Mouse (Mus musculus) embryonic facial prominence, embryonic 11.5 days (tissue): Measurements from ENCODE around the gene Cdk17. TPM values are rescaled to one million over a fixed set of nuclear protein-coding genes. Genes with fewer than 3 reads are reported as not detected.

Experiments
- ATAC-seq: fragments of 200-750 bp; cut with Nextera tagmentation; replicated peaks from 2 replicates; pipeline ENCODE4 v1.8.0; 2017; ENCODE audit warnings: low read depth; ENCODE audit not compliant: insufficient number of reproducible peaks, low FRiP score, low TSS enrichment
- DNase-seq: peaks from one replicate; pipeline ENCODE4 v3.0.0-alpha.2; 2015; ENCODE audit warnings: low spot score
- H3K27ac ChIP-seq: fragments of 300-500 bp; sonication (generic); replicated peaks from 2 replicates; pipeline ENCODE4 v1.5.1; 2014; ENCODE audit warnings: mild to moderate bottlenecking, low read depth, low read length, control low read depth
- H3K27me3 ChIP-seq: fragments of 300-500 bp; sonication (generic); 2 replicates; pipeline ENCODE4 v1.6.1; 2014; ENCODE audit warnings: mild to moderate bottlenecking, low read length, moderate library complexity, mixed read lengths; ENCODE audit not compliant: control insufficient read depth, insufficient read depth
- H3K36me3 ChIP-seq: fragments of 300-500 bp; sonication (generic); replicated peaks from 2 replicates; pipeline ENCODE4 v1.6.1; 2014; ENCODE audit warnings: low read depth, mild to moderate bottlenecking, low read length, moderate library complexity, mixed read lengths; ENCODE audit not compliant: control insufficient read depth, insufficient read depth
- H3K4me1 ChIP-seq: fragments of 300-500 bp; sonication (generic); 2 replicates; pipeline ENCODE4 v1.6.1; 2014; ENCODE audit warnings: low read length, mixed read lengths; ENCODE audit not compliant: control insufficient read depth, insufficient read depth
- H3K4me2 ChIP-seq: fragments of 300-500 bp; sonication (generic); 2 replicates; pipeline ENCODE4 v1.6.1; 2014; ENCODE audit warnings: low read depth, mild to moderate bottlenecking, control low read depth, low read length, moderate library complexity
- H3K4me3 ChIP-seq: fragments of 300-500 bp; sonication (generic); 2 replicates; pipeline ENCODE4 v1.5.1; 2014; ENCODE audit warnings: low read depth, low read length, control low read depth
- H3K9ac ChIP-seq: fragments of 300-500 bp; sonication (generic); replicated peaks from 2 replicates; pipeline ENCODE4 v1.6.1; 2014; ENCODE audit warnings: mild to moderate bottlenecking, control low read depth, low read length
- H3K9me3 ChIP-seq: fragments of 300-500 bp; sonication (generic); replicated peaks from 2 replicates; pipeline ENCODE4 v1.6.1; 2016; ENCODE audit warnings: mild to moderate bottlenecking, low read length, inconsistent platforms, mixed read lengths; ENCODE audit not compliant: control insufficient read depth
- WGBS: fragments of 180-500 bp; shearing (Covaris S2); extraction: QIAGEN DNeasy Blood & Tissue Kit; methylation state at CpG from one replicate; pipeline ENCODE4 v1.1.7; 2014; 5-methylcytosine and 5-hydroxymethylcytosine counted together
- polyA plus RNA-seq: library from polyadenylated mRNA; unstranded; fragments of >200 nt; fragmentation: Nextera tagmentation; extraction: Ambion mirVana; gene quantifications from 2 replicates; pipeline ENCODE4 v1.2.1, GENCODE M21; 2014

The Cdk17 gene
- polyA plus RNA-seq, 1 experiment from 2014 or later: 27.8 TPM

GRCm38 (mm10) chr10:93283258-93283657 lies 122.6 kb downstream of the Cdk17 start:
- Histone ChIP-seq H3K9me3 (no peaks in the 10 kb centered on the region), H3K27ac (no peak overlapping the region), H3K4me2 (no peak overlapping the region), H3K27me3 (no peaks in the 10 kb centered on the region), H3K4me1 (no peaks in the 10 kb centered on the region), H3K36me3 (peaks cover 2% of the 10 kb centered on the region; the same call in 1 of the 2 replicates), H3K4me3 (no peak overlapping the region), H3K9ac (no peak overlapping the region)
- WGBS: 74% methylated on average over 4 of the region's 4 CpGs
- DNase-seq: no peak
- no peak for ATAC-seq

- Histone ChIP-seq H3K36me3 (no peaks in the 10 kb centered on the region; the same call in 1 of the 2 replicates), H3K4me2 (no peak overlapping the region), H3K9ac (no peak overlapping the region), H3K4me1 (no peaks in the 10 kb centered on the region), H3K27ac (no peak overlapping the region), H3K4me3 (no peak overlapping the region), H3K9me3 (no peaks in the 10 kb centered on the region), H3K27me3 (no peaks in the 10 kb centered on the region)
- ATAC-seq (no peak), DNase-seq (no peak)
- whole genome bisulfite sequencing: 83% methylated on average over 5 of the region's 5 CpGs
These were observed 124.8 kb downstream of the Cdk17 start for GRCm38 (mm10) chr10:93285489-93285888.

- H3K4me2 ChIP-seq: no peak overlapping the region
- no peak overlapping the region for H3K4me3 ChIP-seq
- H3K9ac ChIP-seq: no peak overlapping the region
- H3K36me3 ChIP-seq: no peaks in the 10 kb centered on the region; the same call in 1 of the 2 replicates
- DNase-seq (no peak), ATAC-seq (no peak)
- no peak overlapping the region for H3K27ac ChIP-seq
- no peaks in the 10 kb centered on the region for H3K4me1 ChIP-seq
- WGBS: 94% methylated on average over 8 of the region's 8 CpGs
- H3K27me3 ChIP-seq: no peaks in the 10 kb centered on the region
- no peaks in the 10 kb centered on the region for H3K9me3 ChIP-seq
These were observed 127.0 kb downstream of the Cdk17 start for GRCm38 (mm10) chr10:93287551-93288145.

- Histone ChIP-seq H3K4me1 (no peaks in the 10 kb centered on the region), H3K27ac (no peak overlapping the region), H3K4me3 (no peak overlapping the region), H3K27me3 (no peaks in the 10 kb centered on the region), H3K36me3 (no peaks in the 10 kb centered on the region; the same call in 1 of the 2 replicates), H3K4me2 (no peak overlapping the region), H3K9ac (no peak overlapping the region), H3K9me3 (no peaks in the 10 kb centered on the region)
- DNase-seq: no peak
- ATAC-seq: no peak
- 93% methylated on average over 4 of the region's 4 CpGs for WGBS
These were observed 127.7 kb downstream of the Cdk17 start for GRCm38 (mm10) chr10:93288336-93288735.

GRCm38 (mm10) chr10:93289404-93289803 lies 128.7 kb downstream of the Cdk17 start:
- H3K27me3 ChIP-seq: no peaks in the 10 kb centered on the region
- H3K36me3 ChIP-seq: no peaks in the 10 kb centered on the region; the same call in 1 of the 2 replicates
- ATAC-seq: no peak
- no peak overlapping the region for H3K27ac ChIP-seq
- H3K4me2 ChIP-seq: no peak overlapping the region
- H3K9ac ChIP-seq: no peak overlapping the region
- no peaks in the 10 kb centered on the region for H3K9me3 ChIP-seq
- H3K4me3 ChIP-seq: no peak overlapping the region
- DNase-seq: no peak
- 85% methylated on average over 6 of the region's 6 CpGs for WGBS
- no peaks in the 10 kb centered on the region for H3K4me1 ChIP-seq

GRCm38 (mm10) chr10:93291352-93291751 lies 130.7 kb downstream of the Cdk17 start:
- 44% methylated on average over 7 of the region's 7 CpGs for WGBS
- Histone ChIP-seq H3K4me2 (no peak overlapping the region), H3K9ac (no peak overlapping the region), H3K9me3 (no peaks in the 10 kb centered on the region), H3K4me1 (no peaks in the 10 kb centered on the region), H3K27me3 (no peaks in the 10 kb centered on the region), H3K4me3 (no peak overlapping the region), H3K36me3 (no peaks in the 10 kb centered on the region; the same call in 1 of the 2 replicates), H3K27ac (no peak overlapping the region)
- DNase-seq: peak; percentile 52
- ATAC-seq: peak; percentile 26; the same call in 1 of the 2 replicates

GRCm38 (mm10) chr10:93291843-93292242 lies 131.2 kb downstream of the Cdk17 start:
- H3K9me3 ChIP-seq: no peaks in the 10 kb centered on the region
- no peak overlapping the region for H3K4me3 ChIP-seq
- DNase-seq (peak; percentile 90), ATAC-seq (no peak)
- 5% methylated on average over 6 of the region's 6 CpGs for WGBS
- no peaks in the 10 kb centered on the region for H3K27me3 ChIP-seq
- H3K9ac ChIP-seq: no peak overlapping the region
- H3K4me1 ChIP-seq: no peaks in the 10 kb centered on the region
- H3K4me2 ChIP-seq: no peak overlapping the region
- no peaks in the 10 kb centered on the region; the same call in 1 of the 2 replicates for H3K36me3 ChIP-seq
- no peak overlapping the region for H3K27ac ChIP-seq

- Histone ChIP-seq H3K4me3 (no peak overlapping the region), H3K27me3 (no peaks in the 10 kb centered on the region), H3K27ac (no peak overlapping the region), H3K9me3 (no peaks in the 10 kb centered on the region), H3K9ac (no peak overlapping the region), H3K36me3 (no peaks in the 10 kb centered on the region), H3K4me2 (no peak overlapping the region), H3K4me1 (0 out of 2 replicates have a peak, but pooled peaks cover 2% of the 10 kb centered on the region)
- 82% methylated on average over 7 of the region's 7 CpGs for WGBS
- no peak for ATAC-seq
- DNase-seq: no peak
These were observed 132.9 kb downstream of the Cdk17 start for GRCm38 (mm10) chr10:93293621-93294020.
